Mouse (Mus musculus) urinary bladder, postnatal 14 days (tissue): ENCODE data around the gene Kctd5.
"Not testable (repeated sequence)": the region's sequence is repeated elsewhere in the genome, so short reads cannot be mapped to it uniquely, and the experiment has no call there.

Experiments
- DNase-seq: peaks from one replicate; pipeline ENCODE4 v3.0.0; 2021; ENCODE audit warnings: low spot score

The Kctd5 gene

DNA sequence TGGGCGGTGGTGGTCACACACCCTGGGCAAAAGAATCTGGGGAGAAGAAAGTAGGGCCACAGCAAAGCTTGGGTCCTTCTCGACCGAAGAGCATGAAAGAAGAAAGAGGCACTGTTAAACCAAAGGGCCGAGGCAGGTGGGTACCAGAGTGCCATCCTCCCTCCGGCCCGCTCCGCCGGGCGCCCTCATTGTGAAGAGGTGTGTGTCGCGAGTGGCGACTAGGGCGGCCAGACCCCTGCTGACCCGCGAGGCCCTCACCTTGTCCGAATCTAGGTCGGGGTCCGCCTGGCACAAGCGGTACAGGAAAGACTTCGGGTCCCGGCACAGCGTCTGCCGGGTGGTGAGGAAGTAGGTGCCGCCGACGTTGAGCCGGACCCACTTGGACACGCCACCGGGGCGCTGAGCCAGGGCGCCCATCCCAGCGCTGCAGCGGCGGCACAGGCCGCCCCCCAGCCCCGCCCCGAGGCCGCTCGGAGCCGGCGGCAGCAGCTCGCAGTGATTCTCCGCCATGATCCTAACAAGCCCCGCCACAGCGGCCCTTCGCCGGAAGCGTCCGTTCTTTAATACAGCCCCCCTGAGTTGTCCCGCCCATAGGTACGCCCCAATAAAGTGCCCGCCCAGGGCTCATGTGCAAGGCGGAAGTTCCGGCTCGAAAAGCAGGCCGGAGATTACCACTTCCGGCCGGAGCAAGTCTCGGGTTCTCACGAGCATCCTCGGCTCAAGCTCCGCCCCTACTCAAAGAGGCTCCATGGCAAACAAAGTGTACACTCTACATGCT is at the start of gene Kctd5:
Gene Kctd5 (minus strand): TSS at position 567 of the 778 bp plus-strand sequence.
- peak; percentile 93 for DNase-seq

DNA sequence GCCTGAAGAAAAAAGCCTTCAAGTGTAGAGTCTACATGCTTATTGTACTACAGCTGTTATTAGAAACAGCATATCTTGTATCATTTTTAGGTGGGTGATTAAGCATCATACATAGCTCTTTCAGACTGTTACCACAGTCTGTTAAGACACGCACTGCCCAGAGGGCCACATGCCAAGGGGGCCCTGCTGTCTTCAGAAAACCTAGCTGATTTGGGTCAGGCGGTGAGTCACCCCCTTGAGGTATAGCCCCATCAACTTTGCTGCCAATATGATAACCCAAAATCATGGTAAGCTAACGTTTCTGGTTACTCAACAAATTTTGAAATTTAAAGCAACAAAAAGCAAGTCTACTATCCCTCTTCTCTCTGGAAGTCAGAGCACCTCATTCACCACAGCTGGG is 46.2 kb upstream of the Kctd5 start:
- no peak for DNase-seq

DNA sequence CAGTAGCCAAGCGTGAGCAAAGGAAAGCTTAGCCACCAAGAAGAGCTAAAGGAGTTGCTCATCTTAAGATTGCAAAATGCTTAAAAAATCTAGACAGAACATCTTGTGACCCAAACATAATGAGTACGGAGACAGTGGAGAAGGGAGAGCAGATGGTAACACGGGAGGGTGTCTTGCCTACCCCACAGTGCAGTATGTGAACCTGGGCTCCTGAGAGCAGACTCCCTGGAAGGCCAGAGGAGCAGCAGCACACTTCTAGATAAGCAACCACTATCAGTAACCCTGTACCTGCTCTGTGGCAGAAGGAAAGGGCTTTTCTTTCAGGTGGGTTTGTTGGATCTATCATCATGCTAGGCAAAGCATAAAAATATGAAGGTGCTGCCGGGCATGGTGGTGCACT is 39.7 kb upstream of the Kctd5 start:
- no peak for DNase-seq

DNA sequence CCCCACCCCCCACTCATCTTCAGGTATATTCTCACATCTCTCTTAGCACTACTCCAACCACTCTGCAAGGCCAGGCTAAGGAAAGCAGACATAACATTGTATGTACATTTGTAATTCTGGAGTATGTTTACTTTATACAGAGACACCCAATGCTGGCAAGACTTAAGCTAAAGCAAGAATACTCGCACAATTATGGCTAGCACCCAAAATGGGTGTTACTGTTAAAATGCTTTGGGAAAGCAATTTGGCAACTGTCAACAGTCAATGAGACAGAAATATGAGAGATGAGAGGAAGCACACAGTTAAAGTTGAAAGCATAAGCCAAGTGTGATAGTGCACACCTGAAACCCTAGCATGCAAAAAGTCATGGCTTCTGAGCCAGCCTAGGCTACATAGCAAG is 38.0 kb upstream of the Kctd5 start:
- no peak for DNase-seq

DNA sequence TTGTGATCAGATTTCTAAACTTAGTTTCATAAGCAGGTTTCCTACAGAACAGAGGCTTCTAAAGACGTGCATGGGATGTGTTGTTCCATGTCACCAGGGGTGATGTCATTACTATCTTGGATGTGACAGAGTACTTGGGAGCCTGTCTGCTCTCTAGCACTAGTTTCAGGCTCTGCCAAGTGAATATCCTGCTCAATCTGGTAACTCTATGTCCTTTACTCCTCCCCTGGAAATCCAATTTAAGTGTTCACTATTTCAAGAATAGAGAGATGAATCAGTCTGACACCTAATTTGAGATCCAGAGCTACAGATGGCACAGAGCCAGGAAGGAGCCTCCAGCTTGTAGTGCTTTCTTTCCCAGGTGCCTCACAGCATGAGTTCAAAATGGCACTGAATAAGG is 35.6 kb upstream of the Kctd5 start:
- no peak for DNase-seq

DNA sequence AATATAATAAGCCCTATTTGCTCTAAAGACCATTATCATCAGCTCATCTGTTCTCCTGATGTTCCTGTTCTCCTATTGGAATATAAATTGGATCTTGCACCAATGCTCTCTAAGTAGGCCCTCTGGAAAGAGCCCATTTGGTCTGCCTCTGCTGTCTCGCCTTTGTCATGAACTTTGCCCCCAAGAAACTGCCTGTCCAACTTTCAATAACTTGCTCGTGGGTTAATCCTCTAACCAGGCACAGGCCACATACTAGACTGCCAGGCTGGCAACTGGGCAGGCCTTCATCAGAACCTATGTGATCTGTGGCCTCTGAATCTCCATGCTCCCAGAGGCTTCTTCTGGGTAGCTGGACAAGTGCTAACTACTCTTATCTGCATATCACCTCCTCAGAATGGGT is 31.8 kb upstream of the Kctd5 start:
- no peak for DNase-seq

DNA sequence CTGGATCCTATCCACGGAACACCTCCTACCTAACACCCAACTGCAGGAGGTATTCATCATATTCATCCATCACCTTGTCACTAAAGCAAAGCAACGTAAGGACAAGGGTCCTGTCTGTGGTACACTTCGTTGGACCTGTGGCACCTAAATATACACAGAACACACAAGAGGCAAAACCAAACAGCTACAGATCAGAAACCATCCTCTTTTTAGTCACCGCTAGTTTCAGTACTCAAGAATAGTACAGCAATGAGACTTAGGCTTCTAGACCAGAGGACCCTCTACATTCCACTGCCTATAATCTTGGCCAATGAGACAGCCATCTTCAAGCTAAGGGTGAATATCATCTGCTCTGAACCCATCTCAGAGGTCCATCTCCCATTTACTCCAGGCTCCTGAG is 25.1 kb upstream of the Kctd5 start:
- no peak for DNase-seq

DNA sequence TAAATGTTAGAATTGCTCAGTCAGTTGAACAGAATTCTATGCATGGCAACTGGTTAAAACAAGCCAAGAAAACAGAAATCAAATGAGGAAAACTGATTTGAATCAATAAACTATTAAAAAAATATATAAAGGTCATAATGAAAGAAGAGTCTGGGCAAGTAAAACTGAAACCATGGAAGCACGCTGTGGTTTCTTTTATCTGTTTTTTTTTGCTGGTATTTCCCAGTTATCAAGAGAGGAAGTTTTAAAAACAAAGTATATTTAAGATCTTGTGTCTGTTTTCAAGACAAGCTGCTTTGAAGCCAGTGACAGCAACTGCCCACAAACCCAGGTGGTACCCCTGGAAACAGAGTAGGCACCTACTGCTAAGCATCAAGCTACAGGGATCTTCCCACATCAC is 17.3 kb upstream of the Kctd5 start:
- DNase-seq: no peak

DNA sequence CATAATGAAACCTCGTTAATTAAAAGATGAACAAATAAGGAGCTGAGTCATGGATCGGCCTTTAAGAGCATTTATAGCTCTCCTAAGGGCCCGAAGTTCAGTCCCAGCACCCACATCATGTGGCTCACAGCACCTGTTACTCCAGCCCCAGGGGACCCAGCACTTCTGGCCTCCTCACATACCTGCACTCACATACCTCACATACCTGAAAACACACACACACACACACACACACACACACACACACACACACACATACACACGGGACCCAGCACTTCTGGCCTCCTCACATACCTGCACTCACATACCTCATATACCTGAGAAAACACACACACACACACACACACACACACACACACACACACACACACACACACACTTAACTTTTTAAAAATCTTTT is 13.1 kb upstream of the Kctd5 start:
- not testable (repeated sequence) for DNase-seq

DNA sequence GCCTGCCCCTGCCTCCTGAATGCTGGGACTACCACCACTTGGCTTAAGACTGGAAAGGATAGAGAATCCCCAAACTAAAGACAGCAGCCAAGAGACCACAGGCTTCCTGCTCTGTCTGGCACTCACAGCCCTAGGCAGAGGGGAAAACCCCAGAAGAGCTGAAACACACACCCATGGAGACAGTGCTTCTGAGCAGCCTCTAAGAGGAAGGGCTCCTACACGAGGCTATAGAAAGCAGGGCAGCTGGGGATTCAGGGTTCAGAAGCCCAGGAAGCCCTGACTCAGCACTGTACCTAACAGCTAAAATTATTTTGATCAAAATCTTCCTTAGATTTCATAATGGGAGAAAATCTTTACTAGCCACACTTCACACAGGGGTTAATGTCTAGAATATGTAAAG is 11.3 kb upstream of the Kctd5 start:
- DNase-seq: no peak

DNA sequence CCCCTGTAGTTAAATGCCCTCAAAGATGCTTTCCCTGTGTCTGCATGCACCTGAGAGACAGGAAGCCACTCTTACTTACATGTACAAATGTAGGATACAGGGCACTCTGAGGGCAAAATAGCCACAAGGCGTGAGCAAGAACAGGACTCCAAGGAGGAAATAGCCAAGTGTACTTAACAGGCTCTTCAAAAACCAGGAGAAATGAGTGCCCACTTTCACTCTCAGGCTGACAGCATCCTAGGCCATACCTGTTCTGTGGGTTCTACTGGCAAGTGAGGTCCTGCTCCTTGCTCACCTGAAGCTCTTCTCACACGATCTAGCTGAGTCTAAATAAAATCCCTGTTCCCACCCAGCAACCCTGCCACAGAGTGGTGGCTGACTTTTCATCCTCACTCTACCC is 3.8 kb upstream of the Kctd5 start:
- no peak for DNase-seq

DNA sequence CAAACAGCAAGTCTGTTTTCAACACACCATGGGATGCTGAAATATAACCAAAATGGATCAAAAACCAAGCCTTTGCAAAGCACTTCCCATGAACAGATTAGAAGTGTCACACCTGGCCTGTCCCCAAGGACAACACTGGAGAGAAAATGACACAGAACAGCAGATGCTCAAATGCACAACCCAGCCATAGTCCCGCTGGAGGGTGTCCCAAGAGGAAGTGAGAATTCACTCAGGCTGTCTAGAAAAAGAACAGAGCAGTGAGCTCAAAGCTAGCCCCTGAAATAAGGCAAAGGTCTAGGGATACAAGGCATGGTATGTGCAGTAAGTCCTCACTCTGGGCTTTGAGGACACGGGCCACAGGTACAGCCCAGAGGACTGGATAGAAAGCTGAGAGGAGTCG is 3.8 kb downstream of the Kctd5 start:
- DNase-seq: no peak

DNA sequence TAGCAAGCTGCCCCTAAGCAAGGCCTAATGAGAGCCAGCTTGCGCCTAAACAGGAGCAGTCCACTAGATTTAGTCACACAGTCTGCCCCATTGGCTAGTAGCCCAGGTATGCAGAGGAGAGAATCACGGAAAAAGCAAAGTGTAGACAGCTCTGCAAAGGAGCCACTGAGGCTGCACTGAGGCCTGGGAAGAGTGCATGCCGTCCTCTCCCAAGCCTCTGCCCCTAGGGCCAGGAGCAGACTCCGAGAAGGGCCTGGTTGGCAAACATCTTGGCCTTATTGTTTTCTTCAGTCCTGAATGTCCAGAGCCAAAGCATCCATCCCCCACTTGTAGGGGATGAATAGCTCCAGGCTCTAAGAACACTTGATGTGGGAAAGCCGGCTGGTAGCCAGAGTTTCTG is 5.0 kb downstream of the Kctd5 start:
- DNase-seq: no peak

DNA sequence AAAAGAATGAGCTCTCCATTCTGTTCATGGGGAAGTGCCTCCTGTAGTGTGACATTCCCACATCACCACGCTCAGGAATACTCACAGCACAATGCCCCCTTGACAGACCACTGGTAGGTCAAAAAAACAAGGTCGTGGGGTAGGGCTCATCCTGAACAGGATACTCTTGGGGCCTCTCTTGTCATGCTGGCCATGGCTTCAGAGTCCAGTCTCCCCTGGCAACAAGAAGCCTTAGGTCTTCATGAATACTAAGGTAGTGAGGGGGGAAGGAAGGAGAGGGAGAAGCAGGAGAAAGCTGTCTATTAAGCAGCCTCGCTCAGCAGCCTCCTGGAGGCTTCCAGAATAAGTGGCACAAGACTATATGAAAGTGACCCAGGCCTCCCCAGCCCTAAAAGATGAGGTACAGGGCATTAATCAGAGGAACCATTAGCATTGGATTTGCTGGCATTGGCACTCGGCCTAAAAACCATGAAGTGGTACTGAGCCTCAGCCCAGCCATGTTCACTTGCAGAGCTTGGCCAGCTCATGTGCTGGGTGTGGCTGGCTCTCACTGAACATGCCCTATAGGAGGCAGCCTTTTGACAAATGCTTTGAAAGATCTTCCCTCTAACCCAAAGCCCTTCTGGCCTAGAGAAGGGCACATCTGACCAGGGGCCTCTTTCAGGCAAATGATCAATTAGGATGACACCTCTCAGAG is 10.7 kb downstream of the Kctd5 start:
- DNase-seq: no peak

DNA sequence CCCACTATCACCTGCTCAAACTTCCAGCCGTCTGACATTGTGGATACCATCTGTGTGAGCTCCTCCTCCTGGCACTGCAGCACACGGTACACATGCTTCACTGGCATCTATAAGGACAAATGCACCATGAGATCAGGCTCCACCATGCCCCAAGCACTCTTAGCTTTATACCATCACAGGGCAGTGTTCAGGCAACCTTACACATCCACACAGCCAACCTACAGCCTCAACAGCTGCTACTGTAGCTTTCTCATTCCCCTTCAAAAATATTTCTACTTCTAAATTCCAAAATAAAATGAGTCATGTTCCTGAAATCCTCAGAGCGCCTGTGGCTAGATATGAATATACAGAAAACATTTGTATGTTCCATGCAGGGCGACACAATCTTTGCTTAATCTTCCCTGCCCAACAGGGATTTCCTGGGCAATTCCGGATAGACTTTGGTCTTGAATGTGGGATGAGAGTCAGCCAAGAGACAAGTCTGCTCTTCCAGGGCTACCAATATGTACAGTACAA is 15.5 kb downstream of the Kctd5 start:
- DNase-seq: no peak

DNA sequence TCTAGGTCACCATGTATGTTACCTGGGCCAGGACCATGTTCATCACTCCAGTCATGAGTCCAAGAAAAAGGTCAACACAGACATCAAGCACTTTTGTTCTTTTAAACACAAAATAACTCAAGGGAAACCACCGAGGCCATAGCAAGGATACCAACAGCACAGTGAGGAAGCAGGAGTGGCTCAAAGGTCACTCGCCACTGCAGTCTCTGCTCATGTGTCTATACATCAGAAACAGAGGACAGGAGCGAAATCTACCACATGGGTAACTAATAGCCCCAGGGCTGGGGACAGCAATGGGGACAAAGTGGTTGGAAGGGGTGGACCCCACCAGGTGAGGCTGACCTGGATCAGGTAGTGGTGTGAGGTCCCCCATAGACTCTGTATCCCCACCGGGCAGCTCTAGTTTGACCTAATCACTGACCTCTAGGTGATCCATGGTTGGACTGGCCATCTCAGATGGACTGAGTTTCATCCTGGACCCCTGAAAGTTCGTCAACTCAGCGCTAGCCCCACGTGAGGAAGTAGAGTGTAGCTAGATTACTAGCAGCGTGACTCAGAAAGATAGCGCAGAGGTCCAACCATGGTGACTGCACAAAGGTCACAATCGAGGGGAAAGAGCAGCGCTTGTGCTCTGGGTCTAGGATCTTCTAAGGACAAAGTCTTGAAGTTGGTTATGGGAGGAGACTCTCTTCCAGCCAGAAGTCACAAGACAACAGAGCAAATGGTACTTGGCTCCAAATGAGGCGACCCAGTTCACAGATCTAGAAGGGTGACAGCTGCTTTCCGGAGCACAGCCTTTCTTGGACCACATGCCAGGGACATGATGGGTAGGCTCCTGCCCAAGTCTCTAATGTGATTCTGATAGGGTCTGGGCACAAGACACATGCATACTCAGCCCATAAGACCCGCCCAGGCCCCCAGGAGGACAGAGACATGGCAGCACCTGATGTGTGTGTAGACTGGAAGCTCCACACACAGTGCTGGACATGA is 16.4 kb downstream of the Kctd5 start:
- no peak for DNase-seq

DNA sequence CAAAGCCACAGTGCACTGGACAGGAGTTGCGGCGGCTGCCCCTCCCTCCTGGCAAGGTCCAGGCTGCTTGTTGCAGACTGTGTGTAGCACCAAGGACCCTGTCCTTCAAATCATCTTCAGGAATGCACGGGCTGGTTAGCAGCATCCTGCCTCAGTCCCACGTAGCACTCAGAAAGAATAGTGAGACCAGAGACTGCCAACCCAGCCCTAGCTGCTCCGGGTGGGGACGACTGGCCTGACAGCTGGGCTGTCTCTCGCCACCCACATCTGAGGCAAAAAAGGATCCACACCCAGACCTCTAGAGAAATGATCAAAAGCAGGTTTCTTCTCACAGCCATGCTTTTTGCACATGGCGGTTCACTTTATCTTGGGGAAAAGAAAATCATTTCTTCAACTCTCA is 24.3 kb downstream of the Kctd5 start:
- DNase-seq: no peak

DNA sequence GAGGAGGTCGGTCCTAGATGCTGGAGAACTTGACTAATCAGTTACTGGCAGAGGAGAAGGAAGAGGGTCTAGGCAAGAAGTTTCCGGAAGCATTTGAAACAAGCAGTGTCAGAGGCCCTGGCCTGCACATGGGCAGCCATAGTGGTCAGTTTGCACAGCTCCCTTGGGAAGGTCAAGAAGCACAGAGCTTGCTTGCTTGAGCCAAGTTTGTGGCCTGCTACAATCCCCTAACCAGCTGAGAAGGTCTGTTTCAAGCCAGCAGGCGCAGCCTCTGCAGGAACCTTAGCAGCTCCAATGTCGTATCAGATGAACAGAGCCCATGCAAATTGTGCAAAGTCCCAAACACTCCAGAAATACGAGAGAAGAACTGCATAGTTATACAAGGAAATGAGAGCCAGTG is 25.2 kb downstream of the Kctd5 start:
- no peak for DNase-seq

DNA sequence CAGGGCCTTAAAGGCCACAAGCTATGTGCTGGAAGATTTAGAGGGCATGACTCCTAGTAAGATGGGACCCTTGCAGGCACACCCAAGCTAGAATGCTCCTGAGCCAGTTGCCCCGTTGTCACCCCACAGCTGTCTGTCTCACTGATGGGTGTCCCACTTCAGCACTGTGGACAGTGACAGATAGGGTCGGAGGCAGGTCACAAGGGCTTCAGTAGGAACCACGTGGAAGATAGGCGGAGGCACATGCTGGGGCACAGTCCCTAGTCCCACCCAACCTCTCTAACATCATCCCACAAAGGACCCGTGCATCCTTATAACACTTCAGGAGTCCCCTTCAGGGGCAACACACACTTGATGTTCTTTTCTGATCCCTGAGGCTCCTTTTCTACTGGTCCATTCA is 27.3 kb downstream of the Kctd5 start:
- DNase-seq: no peak

DNA sequence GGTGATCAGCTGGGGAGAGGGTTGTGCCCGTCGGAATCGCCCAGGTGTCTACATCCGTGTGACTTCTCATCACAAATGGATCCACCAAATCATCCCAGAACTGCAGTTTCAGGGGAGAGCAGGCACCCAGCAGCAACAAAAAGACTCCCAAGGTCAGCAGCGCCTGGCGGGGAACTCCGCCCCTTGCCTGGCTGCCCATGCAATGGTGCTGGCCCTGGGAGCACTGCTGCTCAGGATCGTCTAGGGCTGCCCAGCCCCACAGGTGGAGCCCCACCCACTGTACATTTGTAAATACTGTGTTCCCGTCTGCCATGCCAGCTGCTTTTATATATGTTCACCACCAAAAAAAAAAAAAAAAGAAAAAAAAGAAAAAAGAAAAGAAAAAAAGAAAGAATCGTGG is 27.7 kb downstream of the Kctd5 start:
- DNase-seq: no peak

DNA sequence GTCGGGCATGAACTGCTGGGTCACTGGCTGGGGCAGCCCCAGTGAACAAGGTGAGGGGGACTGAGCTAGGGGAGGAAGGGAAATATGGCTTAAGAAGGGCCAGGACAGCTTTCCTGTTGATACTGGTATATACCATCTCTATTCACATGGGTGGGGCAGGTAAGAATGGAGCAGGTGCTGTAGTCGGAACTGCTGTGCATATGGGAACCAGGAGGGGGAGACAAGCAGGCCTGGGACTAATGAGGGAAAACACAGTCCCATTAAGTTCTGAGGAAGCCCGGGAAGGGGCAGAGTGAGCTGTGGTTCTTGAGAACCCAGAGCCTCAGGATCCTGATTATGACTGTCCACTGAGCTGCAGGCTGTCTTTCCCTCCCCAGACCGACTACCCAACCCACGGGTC is 28.8 kb downstream of the Kctd5 start:
- DNase-seq: no peak

DNA sequence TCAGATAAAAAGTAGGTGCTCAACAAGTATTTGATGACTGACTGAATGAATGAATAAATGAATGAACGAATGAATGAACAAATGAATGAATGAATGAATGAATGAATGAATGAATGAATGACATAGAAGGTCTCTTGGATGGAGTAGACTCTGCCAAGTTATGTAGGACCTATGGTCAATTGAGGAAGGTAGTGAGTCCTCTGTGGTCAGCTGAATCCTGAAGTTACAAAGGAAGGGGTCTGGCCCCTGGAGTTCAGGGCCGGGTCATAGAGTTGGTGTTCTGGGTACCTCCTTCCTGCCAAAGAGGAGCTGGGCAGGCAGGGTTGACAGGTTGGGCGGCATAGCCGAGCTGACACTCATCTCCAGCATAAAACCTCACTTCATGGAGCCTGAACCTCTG is 35.4 kb downstream of the Kctd5 start, which contains the start of gene Prss27:
Gene Prss27 (plus strand): TSS at position 301 of the 400 bp plus-strand sequence.
- DNase-seq: peak; percentile 37
